Mouse (Mus musculus): ENCODE measurements around the gene Psmb7. TPM values are rescaled to one million over a fixed set of nuclear protein-coding genes. Genes with fewer than 3 reads are reported as not detected.

The Psmb7 gene
- polyA plus RNA-seq, 1 experiment from 2014 or later = 270 TPM

DNA sequence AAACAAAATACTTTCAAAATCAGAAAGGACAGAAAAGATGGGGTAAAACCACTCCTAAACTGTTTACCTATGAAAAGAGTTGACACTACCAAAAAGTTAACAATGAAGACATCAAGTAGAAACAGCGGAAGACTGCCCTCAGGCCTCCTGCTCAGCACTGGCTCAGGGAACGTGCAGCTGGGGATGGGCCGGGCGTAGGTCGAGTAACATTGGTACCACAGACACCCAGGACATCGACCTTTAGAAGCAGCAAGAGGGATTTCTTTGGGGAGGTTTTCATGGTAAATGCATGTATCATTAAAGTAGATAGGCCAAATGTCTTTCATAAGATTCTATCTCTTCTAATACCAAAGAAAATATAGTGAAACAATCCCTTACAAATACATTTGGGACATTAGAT, 31.3 kb downstream of the Psmb7 start:
- H3K27ac ChIP-seq (ENCODE audit: low read depth) = no peak overlapping the region
- no peak for DNase-seq
- H3K4me1 ChIP-seq (ENCODE audit: insufficient read depth) = no peaks in the 10 kb centered on the region
- H3K4me2 ChIP-seq = no peak overlapping the region
- no peak overlapping the region for H3K9ac ChIP-seq
- H3K27me3 ChIP-seq (ENCODE audit: insufficient read depth, low read length) = no peaks in the 10 kb centered on the region
- H3K36me3 ChIP-seq (ENCODE audit: insufficient read depth) = peaks cover 32% of the 10 kb centered on the region
- no peak for ATAC-seq (ENCODE audit: insufficient read depth)
- H3K4me3 ChIP-seq (ENCODE audit: low read depth, low read length) = no peak overlapping the region
- H3K9me3 ChIP-seq (ENCODE audit: low read depth, low read length) = no peaks in the 10 kb centered on the region
- WGBS = 89% methylated on average over 6 of the region's 6 CpGs
- no peak for TF ChIP-seq CTCF (IDR thresholded peaks at IDR 0.05; ENCODE audit: low read depth)

DNA sequence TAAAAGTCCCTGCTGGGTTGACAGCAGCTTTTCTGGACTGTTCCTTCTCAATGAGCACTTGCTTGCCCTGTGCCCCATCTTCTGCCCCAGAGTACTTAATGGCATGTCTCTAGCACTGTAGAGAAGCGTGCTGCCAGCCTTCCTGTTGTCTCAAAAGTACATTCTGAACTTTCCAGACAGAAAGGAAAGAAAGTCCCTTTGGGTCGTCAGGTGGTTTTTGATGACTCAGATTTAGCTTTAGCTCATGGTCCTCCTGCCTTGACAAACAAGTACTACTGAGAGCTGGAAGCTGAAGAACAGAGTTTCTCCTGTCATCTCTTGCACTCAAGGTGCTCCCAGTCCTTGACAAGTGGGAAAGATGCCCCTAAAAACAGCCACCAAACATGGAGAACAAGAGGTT, 33.7 kb downstream of the Psmb7 start:
- WGBS = 89% methylated on average over 2 of the region's 2 CpGs
- no peak for DNase-seq
- Histone ChIP-seq H3K4me1 (ENCODE audit: insufficient read depth) (no peaks in the 10 kb centered on the region), H3K4me3 (ENCODE audit: low read depth, low read length) (no peak overlapping the region), H3K9me3 (ENCODE audit: low read depth, low read length) (no peaks in the 10 kb centered on the region), H3K4me2 (no peak overlapping the region), H3K27ac (ENCODE audit: low read depth) (no peak overlapping the region), H3K9ac (no peak overlapping the region), H3K27me3 (ENCODE audit: insufficient read depth, low read length) (no peaks in the 10 kb centered on the region), H3K36me3 (ENCODE audit: insufficient read depth) (peaks cover 38% of the 10 kb centered on the region)
- no peak for ATAC-seq (ENCODE audit: insufficient read depth)
- TF ChIP-seq CTCF (IDR thresholded peaks at IDR 0.05; ENCODE audit: low read depth) = no peak

DNA sequence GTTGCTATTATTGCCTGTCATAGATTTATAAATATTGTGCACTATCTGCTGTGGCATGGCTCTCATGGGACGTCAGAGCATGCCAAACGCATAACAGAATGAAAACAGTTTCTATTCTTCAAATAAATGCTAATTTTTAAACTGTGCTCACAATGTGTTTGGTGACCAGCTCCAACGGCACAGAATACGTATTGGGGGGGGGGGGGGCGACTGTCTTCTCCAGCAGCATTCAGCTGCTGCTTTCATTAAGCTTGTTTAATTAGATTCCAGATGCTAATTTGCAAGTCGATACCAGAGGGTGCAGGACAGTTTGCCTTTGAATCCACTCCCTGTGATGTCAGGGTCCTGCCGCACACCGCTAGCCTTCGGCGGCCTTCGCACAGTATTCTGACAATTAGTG, 34.6 kb downstream of the Psmb7 start:
- WGBS = 79% methylated on average over 11 of the region's 11 CpGs
- Histone ChIP-seq H3K4me3 (ENCODE audit: low read depth, low read length) (no peak overlapping the region), H3K27ac (ENCODE audit: low read depth) (no peak overlapping the region), H3K4me1 (ENCODE audit: insufficient read depth) (no peaks in the 10 kb centered on the region), H3K9ac (no peak overlapping the region), H3K9me3 (ENCODE audit: low read depth, low read length) (no peaks in the 10 kb centered on the region), H3K27me3 (ENCODE audit: insufficient read depth, low read length) (no peaks in the 10 kb centered on the region), H3K36me3 (ENCODE audit: insufficient read depth) (peaks cover 38% of the 10 kb centered on the region), H3K4me2 (no peak overlapping the region)
- ATAC-seq (ENCODE audit: insufficient read depth) = no peak
- TF ChIP-seq CTCF (IDR thresholded peaks at IDR 0.05; ENCODE audit: low read depth) = no peak
- DNase-seq = no peak

DNA sequence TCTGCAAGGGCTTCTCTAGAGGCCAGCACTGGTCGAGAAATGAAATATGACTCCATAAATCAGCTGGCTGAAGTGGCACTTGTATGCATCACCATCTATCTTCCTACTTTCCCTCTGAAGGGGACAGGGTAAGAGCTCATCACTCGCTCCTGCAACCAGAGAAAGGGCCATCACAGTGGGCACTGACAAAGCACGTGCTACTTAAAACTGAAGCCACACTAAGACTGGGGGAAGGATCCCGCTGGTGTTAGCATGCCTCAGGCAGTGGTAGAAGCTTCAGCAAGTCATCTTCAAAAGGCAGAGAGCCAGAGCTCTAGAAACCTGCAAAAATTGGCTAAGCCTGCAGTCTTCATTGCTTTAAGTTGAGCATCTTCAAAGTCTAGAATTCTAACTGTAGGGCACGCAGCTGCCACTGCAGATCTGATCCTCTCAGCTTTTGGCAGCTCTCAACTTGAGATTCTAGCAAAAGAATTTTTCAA, 35.0 kb downstream of the Psmb7 start:
- H3K9me3 ChIP-seq (ENCODE audit: low read depth, low read length) = no peaks in the 10 kb centered on the region
- DNase-seq (peak; percentile 29), ATAC-seq (ENCODE audit: insufficient read depth) (no peak)
- no peak overlapping the region for H3K9ac ChIP-seq
- H3K36me3 ChIP-seq (ENCODE audit: insufficient read depth) = peaks cover 38% of the 10 kb centered on the region
- 62% methylated on average over 5 of the region's 5 CpGs for WGBS
- TF ChIP-seq CTCF (IDR thresholded peaks at IDR 0.05; ENCODE audit: low read depth) = no peak
- H3K4me1 ChIP-seq (ENCODE audit: insufficient read depth) = no peaks in the 10 kb centered on the region
- no peak overlapping the region for H3K4me2 ChIP-seq
- no peak overlapping the region for H3K27ac ChIP-seq (ENCODE audit: low read depth)
- no peaks in the 10 kb centered on the region for H3K27me3 ChIP-seq (ENCODE audit: insufficient read depth, low read length)
- no peak overlapping the region for H3K4me3 ChIP-seq (ENCODE audit: low read depth, low read length)

DNA sequence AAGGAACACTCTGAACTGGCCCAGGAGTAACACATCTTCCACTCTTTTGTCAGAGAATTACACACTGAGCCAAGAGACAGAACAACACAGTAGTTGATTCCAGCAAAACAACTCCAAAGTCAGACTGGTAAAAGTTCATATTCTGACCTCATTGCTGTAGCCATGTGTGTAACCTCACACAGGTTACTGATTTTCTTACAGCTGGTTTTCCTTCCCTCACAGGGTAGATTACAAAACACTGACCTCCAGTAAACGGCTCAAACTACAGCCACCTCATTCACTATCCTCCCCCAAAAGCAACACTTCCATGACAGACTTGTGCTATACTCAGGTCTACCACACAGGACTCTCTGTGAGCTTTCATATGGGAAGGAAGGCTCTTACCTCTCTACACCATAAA, 36.2 kb downstream of the Psmb7 start:
- Histone ChIP-seq H3K27ac (ENCODE audit: low read depth) (no peak overlapping the region), H3K27me3 (ENCODE audit: insufficient read depth, low read length) (no peaks in the 10 kb centered on the region), H3K4me2 (no peak overlapping the region), H3K4me1 (ENCODE audit: insufficient read depth) (no peaks in the 10 kb centered on the region), H3K9ac (no peak overlapping the region), H3K9me3 (ENCODE audit: low read depth, low read length) (no peaks in the 10 kb centered on the region), H3K4me3 (ENCODE audit: low read depth, low read length) (no peak overlapping the region), H3K36me3 (ENCODE audit: insufficient read depth) (peaks cover 30% of the 10 kb centered on the region)
- DNase-seq (no peak), ATAC-seq (ENCODE audit: insufficient read depth) (no peak)
- 57% methylated on average over 1 of the region's 1 CpGs for WGBS
- TF ChIP-seq CTCF (IDR thresholded peaks at IDR 0.05; ENCODE audit: low read depth) = no peak

DNA sequence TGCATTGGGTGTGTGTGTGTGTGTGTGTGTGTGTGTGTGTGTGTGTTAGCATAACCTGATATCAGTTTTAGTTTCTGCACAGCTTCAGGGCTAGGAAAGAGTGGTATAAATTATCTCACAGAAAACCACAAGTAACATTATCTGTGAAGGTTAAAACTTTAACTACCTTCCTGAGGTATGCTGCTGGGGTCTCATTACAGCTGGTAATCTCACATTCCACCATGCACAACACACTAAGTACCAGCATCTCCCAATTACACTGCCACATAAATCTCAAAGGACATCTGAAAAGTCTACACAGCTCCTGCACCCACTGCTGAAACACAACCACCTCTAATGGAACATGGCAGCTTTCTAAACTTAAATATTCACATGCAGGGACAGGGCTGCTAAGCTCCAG, 43.0 kb downstream of the Psmb7 start:
- no peak overlapping the region for H3K9ac ChIP-seq
- no peak overlapping the region for H3K27ac ChIP-seq (ENCODE audit: low read depth)
- H3K27me3 ChIP-seq (ENCODE audit: insufficient read depth, low read length) = no peaks in the 10 kb centered on the region
- H3K36me3 ChIP-seq (ENCODE audit: insufficient read depth) = peaks cover 7% of the 10 kb centered on the region; the same call in 1 of the 2 replicates
- no peak for DNase-seq
- H3K4me3 ChIP-seq (ENCODE audit: low read depth, low read length) = no peak overlapping the region
- no peak overlapping the region for H3K4me2 ChIP-seq
- H3K9me3 ChIP-seq (ENCODE audit: low read depth, low read length) = no peaks in the 10 kb centered on the region
- no peaks in the 10 kb centered on the region for H3K4me1 ChIP-seq (ENCODE audit: insufficient read depth)
- no peak for ATAC-seq (ENCODE audit: insufficient read depth)
- TF ChIP-seq CTCF (IDR thresholded peaks at IDR 0.05; ENCODE audit: low read depth) = no peak

DNA sequence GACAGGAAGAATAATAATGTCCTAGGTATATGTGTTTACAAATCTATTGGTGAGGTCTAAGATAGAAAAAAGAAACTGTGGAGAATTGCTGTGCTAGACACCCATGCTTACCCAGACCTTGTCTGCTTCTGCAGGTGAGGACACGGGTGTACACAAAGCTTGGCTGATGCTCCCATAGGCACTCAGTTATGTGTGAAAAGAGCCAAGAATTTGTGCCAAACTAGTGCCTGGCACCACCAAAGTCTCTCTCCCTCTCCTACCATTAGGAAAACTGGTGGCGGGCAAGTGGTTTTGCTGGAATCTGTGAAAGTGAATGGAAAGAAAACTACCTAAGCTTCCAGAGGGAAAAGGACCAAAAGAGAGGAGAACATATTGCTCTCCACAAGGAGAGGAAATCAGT, 45.5 kb downstream of the Psmb7 start:
- Histone ChIP-seq H3K4me3 (ENCODE audit: low read depth, low read length) (no peak overlapping the region), H3K4me1 (ENCODE audit: insufficient read depth) (no peaks in the 10 kb centered on the region), H3K27me3 (ENCODE audit: insufficient read depth, low read length) (no peaks in the 10 kb centered on the region), H3K27ac (ENCODE audit: low read depth) (no peak overlapping the region), H3K9ac (no peak overlapping the region), H3K9me3 (ENCODE audit: low read depth, low read length) (no peaks in the 10 kb centered on the region), H3K36me3 (ENCODE audit: insufficient read depth) (peaks cover 16% of the 10 kb centered on the region), H3K4me2 (no peak overlapping the region)
- TF ChIP-seq CTCF (IDR thresholded peaks at IDR 0.05; ENCODE audit: low read depth) = no peak
- 87% methylated on average over 2 of the region's 2 CpGs for WGBS
- no peak for ATAC-seq (ENCODE audit: insufficient read depth)
- no peak for DNase-seq

DNA sequence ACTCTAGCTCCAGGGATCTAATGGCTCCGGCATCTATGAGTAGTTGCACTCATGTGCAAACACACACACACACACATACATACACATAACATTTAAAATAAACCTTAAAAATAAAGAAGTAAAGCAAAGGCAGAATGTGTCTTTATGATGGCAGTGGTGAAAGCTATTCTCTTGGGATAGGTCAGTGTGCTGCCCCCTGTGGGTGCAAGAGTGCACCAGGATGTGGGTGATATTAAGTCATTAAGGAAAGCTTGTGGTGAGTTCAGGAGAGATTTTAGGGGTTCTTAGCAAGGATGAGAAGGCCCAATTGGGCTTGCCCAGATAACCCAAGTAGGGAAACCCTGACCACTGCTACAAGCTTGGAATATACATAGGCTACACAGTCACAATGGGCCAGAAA, 46.0 kb downstream of the Psmb7 start:
- TF ChIP-seq CTCF (IDR thresholded peaks at IDR 0.05; ENCODE audit: low read depth) = peak; percentile 50

More for the DNA sequence above, 46.0 kb downstream of the Psmb7 start:
- H3K27me3 ChIP-seq (ENCODE audit: insufficient read depth, low read length) = no peaks in the 10 kb centered on the region
- H3K4me2 ChIP-seq = no peak overlapping the region
- DNase-seq = peak; percentile 39
- no peaks in the 10 kb centered on the region for H3K9me3 ChIP-seq (ENCODE audit: low read depth, low read length)
- 85% methylated on average over 1 of the region's 1 CpGs for WGBS
- H3K27ac ChIP-seq (ENCODE audit: low read depth) = no peak overlapping the region
- no peak for ATAC-seq (ENCODE audit: insufficient read depth)
- H3K9ac ChIP-seq = no peak overlapping the region
- H3K36me3 ChIP-seq (ENCODE audit: insufficient read depth) = peaks cover 16% of the 10 kb centered on the region
- no peaks in the 10 kb centered on the region for H3K4me1 ChIP-seq (ENCODE audit: insufficient read depth)
- H3K4me3 ChIP-seq (ENCODE audit: low read depth, low read length) = no peak overlapping the region

Data from lung, embryonic 14.5 days (tissue).